Mouse (Mus musculus) lung, adult 2 months (tissue): Measurements from ENCODE around the gene Ropn1l. TPM values are rescaled to one million over a fixed set of nuclear protein-coding genes. Genes with fewer than 3 reads are reported as not detected.

ENCODE experiments used
- DNase-seq: peaks from one replicate; pipeline ENCODE4 v3.0.0; 2022
- H3K4me1 ChIP-seq: fragments of 200-500 bp; 2 replicates; pipeline ENCODE4 v1.6.1; 2011; ENCODE audit warnings: low read length; ENCODE audit not compliant: control insufficient read depth, insufficient read depth
- H3K4me3 ChIP-seq: fragments of 200-500 bp; replicated peaks from 2 replicates; pipeline ENCODE3; 2011; ENCODE audit warnings: low read depth, mild to moderate bottlenecking, control low read depth, low read length; ENCODE audit errors: extremely low read depth
- CTCF ChIP-seq: fragments of 200-500 bp; IDR thresholded peaks from 2 replicates; pipeline ENCODE4 v1.5.1; 2011; ENCODE audit warnings: mild to moderate bottlenecking, low read length, control low read depth; ENCODE audit not compliant: insufficient read depth
- POLR2A ChIP-seq: fragments of 200-500 bp; IDR thresholded peaks from 2 replicates; pipeline ENCODE4 v1.6.1; 2011; ENCODE audit warnings: low read depth, mild to moderate bottlenecking, control low read depth, low read length, borderline replicate concordance; ENCODE audit errors: extremely low read depth
- WGBS: fragments of 180-500 bp; shearing (Covaris S2); methylation state at CpG from one replicate; pipeline ENCODE4 v1.1.7; 2018; 5-methylcytosine and 5-hydroxymethylcytosine counted together
- polyA plus RNA-seq: library from polyadenylated mRNA; depleted of rRNA; stranded (reverse); fragments of >200 nt; gene quantifications from 2 replicates; pipeline ENCODE4 v1.2.3, GENCODE M21; 2012; rRNA removed

Ropn1l gene
- polyA plus RNA-seq, 1 experiment, result 2.1 TPM

- 80% methylated on average over 4 of the region's 4 CpGs for WGBS
- DNase-seq, result no peak
- TF ChIP-seq CTCF (no peak), POLR2A (no peak)
- H3K4me1 ChIP-seq, result peaks cover 3% of the 10 kb centered on the region; the same call in 1 of the 2 replicates
- H3K4me3 ChIP-seq, result no peak overlapping the region
Measured at GRCm38 (mm10) chr15:31395986-31396385, 57.6 kb downstream of the Ropn1l start.

- peaks cover 3% of the 10 kb centered on the region; the same call in 1 of the 2 replicates for H3K4me1 ChIP-seq
- TF ChIP-seq CTCF, result no peak
- TF ChIP-seq POLR2A, result no peak
- DNase-seq, result no peak
- 82% methylated on average over 6 of the region's 6 CpGs for WGBS
- no peak overlapping the region for H3K4me3 ChIP-seq
Measured at GRCm38 (mm10) chr15:31393402-31393801, 60.1 kb downstream of the Ropn1l start.

- no peak for DNase-seq
- Histone ChIP-seq H3K4me1 (peaks cover 3% of the 10 kb centered on the region; the same call in 1 of the 2 replicates), H3K4me3 (no peak overlapping the region)
- WGBS, result 87% methylated on average over 7 of the region's 7 CpGs
- no peak for TF ChIP-seq POLR2A
- TF ChIP-seq CTCF, result no peak
Measured at GRCm38 (mm10) chr15:31392705-31393104, 60.8 kb downstream of the Ropn1l start.

- no peak for TF ChIP-seq POLR2A
- no peak for TF ChIP-seq CTCF
- Histone ChIP-seq H3K4me3 (no peak overlapping the region), H3K4me1 (peaks cover 3% of the 10 kb centered on the region; the same call in 1 of the 2 replicates)
- DNase-seq, result no peak
- WGBS, result 85% methylated on average over 4 of the region's 4 CpGs
Measured at GRCm38 (mm10) chr15:31392135-31392534, 61.4 kb downstream of the Ropn1l start.

Other genes starting within 250 kb of the Ropn1l start
- 54.3 and 63.0 TPM in 2 replicates for gene Dap, start 229.4 kb downstream of the Ropn1l start, polyA plus RNA-seq
- 39.4 and 42.2 TPM in 2 replicates for gene Ankrd33b, start 86.0 kb downstream of the Ropn1l start, polyA plus RNA-seq
- 14.2 and 23.8 TPM in 2 replicates for gene March6, start 77.3 kb upstream of the Ropn1l start, polyA plus RNA-seq
- gene Cmbl, start 111.7 kb upstream of the Ropn1l start, polyA plus RNA-seq, result 20.6 and 34.1 TPM in 2 replicates
- 50.0 and 75.7 TPM in 2 replicates for gene Cct5, start 148.1 kb upstream of the Ropn1l start, polyA plus RNA-seq
- 5.5 and 9.3 TPM in 2 replicates for gene Fam173b, start 148.1 kb upstream of the Ropn1l start, polyA plus RNA-seq